Mouse (Mus musculus): ENCODE results near the gene Megf6. TPM values are rescaled to one million over a fixed set of nuclear protein-coding genes. Genes with fewer than 3 reads are reported as not detected.

Megf6 gene
- polyA plus RNA-seq, 1 experiment from 2014 or later = 10.8 TPM

GRCm38 (mm10) chr4:154207261-154207660 is 36.7 kb downstream of the Megf6 start:
- peak; percentile 99 for TF ChIP-seq CTCF (IDR thresholded peaks at IDR 0.05; ENCODE audit: low read depth)
- no peak for TF ChIP-seq EP300 (optimal IDR thresholded peaks at IDR 0.05)
- DNase-seq (ENCODE audit: low spot score) = peak; percentile 67
- 15% methylated on average over 5 of the region's 5 CpGs for WGBS
- Histone ChIP-seq H3K4me3 (ENCODE audit: low read depth, low read length) (no peak overlapping the region), H3K27ac (replicated peaks) (no peak overlapping the region), H3K27me3 (ENCODE audit: control insufficient read depth, insufficient read depth, low read length) (no peaks in the 10 kb centered on the region), H3K4me2 (replicated peaks; ENCODE audit: low read depth) (no peak overlapping the region), H3K9me3 (ENCODE audit: control insufficient read depth, low read length) (no peaks in the 10 kb centered on the region), H3K4me1 (replicated peaks; ENCODE audit: control insufficient read depth, insufficient read depth) (no peaks in the 10 kb centered on the region), H3K36me3 (ENCODE audit: control insufficient read depth, insufficient read depth, low read length) (no peaks in the 10 kb centered on the region), H3K9ac (ENCODE audit: low read length) (no peak overlapping the region)
- ATAC-seq (ENCODE audit: low FRiP score, low TSS enrichment) = peak; percentile 48; the same call in 1 of the 2 replicates

GRCm38 (mm10) chr4:154209054-154209453 is 38.5 kb downstream of the Megf6 start:
- 66% methylated on average over 6 of the region's 6 CpGs for WGBS
- Histone ChIP-seq H3K27ac (replicated peaks) (peak overlapping the region; percentile 53; the same call in 1 of the 2 replicates), H3K4me2 (replicated peaks; ENCODE audit: low read depth) (no peak overlapping the region)

DNA sequence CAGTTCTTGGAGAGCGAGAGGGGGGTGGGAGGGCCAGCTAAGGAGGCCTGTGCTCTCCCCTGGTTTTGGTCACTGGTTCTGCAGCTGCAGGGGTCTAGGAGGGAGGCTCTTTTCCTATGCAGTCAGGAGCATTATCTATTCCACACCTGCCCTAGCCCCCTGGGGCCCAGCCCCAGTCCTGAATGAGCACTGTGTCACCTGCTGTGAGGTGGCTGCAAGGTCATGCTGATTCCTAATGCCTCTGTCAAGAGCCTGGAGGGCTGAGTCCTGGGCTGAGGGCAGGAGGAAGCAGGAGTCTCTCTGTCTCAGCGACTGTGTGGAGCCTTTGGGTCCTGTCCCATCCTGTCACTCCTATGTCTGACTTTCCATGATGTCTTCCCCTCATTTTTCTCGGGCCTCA is 39.3 kb downstream of the Megf6 start:
- Histone ChIP-seq H3K36me3 (ENCODE audit: control insufficient read depth, insufficient read depth, low read length) (no peaks in the 10 kb centered on the region), H3K27me3 (ENCODE audit: control insufficient read depth, insufficient read depth, low read length) (no peaks in the 10 kb centered on the region), H3K9me3 (ENCODE audit: control insufficient read depth, low read length) (no peaks in the 10 kb centered on the region), H3K4me2 (replicated peaks; ENCODE audit: low read depth) (no peak overlapping the region), H3K27ac (replicated peaks) (peak overlapping the region; percentile 18; the same call in 1 of the 2 replicates), H3K4me3 (ENCODE audit: low read depth, low read length) (no peak overlapping the region), H3K4me1 (replicated peaks; ENCODE audit: control insufficient read depth, insufficient read depth) (peaks cover 4% of the 10 kb centered on the region; the same call in 1 of the 2 replicates), H3K9ac (ENCODE audit: low read length) (no peak overlapping the region)
- TF ChIP-seq CTCF (IDR thresholded peaks at IDR 0.05; ENCODE audit: low read depth) (no peak), EP300 (optimal IDR thresholded peaks at IDR 0.05) (no peak)
- ATAC-seq (ENCODE audit: low FRiP score, low TSS enrichment) (no peak), DNase-seq (ENCODE audit: low spot score) (no peak)
- WGBS = 25% methylated on average over 3 of the region's 3 CpGs

More at GRCm38 (mm10) chr4:154209054-154209453, 38.5 kb downstream of the Megf6 start:
- no peak for DNase-seq (ENCODE audit: low spot score)
- ATAC-seq (ENCODE audit: low FRiP score, low TSS enrichment) = peak; percentile 24; the same call in 1 of the 2 replicates
- Histone ChIP-seq H3K36me3 (ENCODE audit: control insufficient read depth, insufficient read depth, low read length) (no peaks in the 10 kb centered on the region), H3K9me3 (ENCODE audit: control insufficient read depth, low read length) (no peaks in the 10 kb centered on the region), H3K4me1 (replicated peaks; ENCODE audit: control insufficient read depth, insufficient read depth) (no peaks in the 10 kb centered on the region), H3K9ac (ENCODE audit: low read length) (no peak overlapping the region), H3K4me3 (ENCODE audit: low read depth, low read length) (no peak overlapping the region), H3K27me3 (ENCODE audit: control insufficient read depth, insufficient read depth, low read length) (no peaks in the 10 kb centered on the region)
- TF ChIP-seq CTCF (IDR thresholded peaks at IDR 0.05; ENCODE audit: low read depth) (no peak), EP300 (optimal IDR thresholded peaks at IDR 0.05) (no peak)

GRCm38 (mm10) chr4:154211459-154211858 is 40.9 kb downstream of the Megf6 start:
- WGBS = 77% methylated on average over 13 of the region's 13 CpGs
- Histone ChIP-seq H3K4me1 (replicated peaks; ENCODE audit: control insufficient read depth, insufficient read depth) (peaks cover 4% of the 10 kb centered on the region; the same call in 1 of the 2 replicates), H3K27ac (replicated peaks) (no peak overlapping the region), H3K9me3 (ENCODE audit: control insufficient read depth, low read length) (no peaks in the 10 kb centered on the region), H3K36me3 (ENCODE audit: control insufficient read depth, insufficient read depth, low read length) (no peaks in the 10 kb centered on the region), H3K4me3 (ENCODE audit: low read depth, low read length) (no peak overlapping the region), H3K27me3 (ENCODE audit: control insufficient read depth, insufficient read depth, low read length) (no peaks in the 10 kb centered on the region), H3K4me2 (replicated peaks; ENCODE audit: low read depth) (no peak overlapping the region), H3K9ac (ENCODE audit: low read length) (no peak overlapping the region)
- ATAC-seq (ENCODE audit: low FRiP score, low TSS enrichment) = no peak
- TF ChIP-seq EP300 (optimal IDR thresholded peaks at IDR 0.05) (no peak), CTCF (IDR thresholded peaks at IDR 0.05; ENCODE audit: low read depth) (no peak)
- DNase-seq (ENCODE audit: low spot score) = no peak

- Histone ChIP-seq H3K36me3 (ENCODE audit: control insufficient read depth, insufficient read depth, low read length) (no peaks in the 10 kb centered on the region), H3K27me3 (ENCODE audit: control insufficient read depth, insufficient read depth, low read length) (no peaks in the 10 kb centered on the region), H3K27ac (replicated peaks) (peak overlapping the region; percentile 65), H3K4me1 (replicated peaks; ENCODE audit: control insufficient read depth, insufficient read depth) (peaks cover 4% of the 10 kb centered on the region; the same call in 1 of the 2 replicates), H3K4me3 (ENCODE audit: low read depth, low read length) (no peak overlapping the region), H3K9me3 (ENCODE audit: control insufficient read depth, low read length) (no peaks in the 10 kb centered on the region), H3K4me2 (replicated peaks; ENCODE audit: low read depth) (no peak overlapping the region), H3K9ac (ENCODE audit: low read length) (no peak overlapping the region)
- TF ChIP-seq EP300 (optimal IDR thresholded peaks at IDR 0.05) (no peak), CTCF (IDR thresholded peaks at IDR 0.05; ENCODE audit: low read depth) (no peak)
- DNase-seq (ENCODE audit: low spot score) (peak; percentile 46), ATAC-seq (ENCODE audit: low FRiP score, low TSS enrichment) (peak; percentile 40; the same call in 1 of the 2 replicates)
- 30% methylated on average over 7 of the region's 7 CpGs for WGBS
Observed at GRCm38 (mm10) chr4:154213586-154213985, 43.1 kb downstream of the Megf6 start.

GRCm38 (mm10) chr4:154214075-154214474 is 43.5 kb downstream of the Megf6 start:
- H3K36me3 ChIP-seq (ENCODE audit: control insufficient read depth, insufficient read depth, low read length) = no peaks in the 10 kb centered on the region
- no peak overlapping the region for H3K4me2 ChIP-seq (replicated peaks; ENCODE audit: low read depth)
- DNase-seq (ENCODE audit: low spot score) (no peak), ATAC-seq (ENCODE audit: low FRiP score, low TSS enrichment) (peak; percentile 60)
- no peak for TF ChIP-seq CTCF (IDR thresholded peaks at IDR 0.05; ENCODE audit: low read depth)
- H3K4me3 ChIP-seq (ENCODE audit: low read depth, low read length) = no peak overlapping the region
- no peaks in the 10 kb centered on the region for H3K9me3 ChIP-seq (ENCODE audit: control insufficient read depth, low read length)
- H3K27me3 ChIP-seq (ENCODE audit: control insufficient read depth, insufficient read depth, low read length) = no peaks in the 10 kb centered on the region
- H3K4me1 ChIP-seq (replicated peaks; ENCODE audit: control insufficient read depth, insufficient read depth) = peaks cover 4% of the 10 kb centered on the region; the same call in 1 of the 2 replicates
- H3K27ac ChIP-seq (replicated peaks) = peak overlapping the region; percentile 65
- 9% methylated on average over 5 of the region's 5 CpGs for WGBS
- no peak overlapping the region for H3K9ac ChIP-seq (ENCODE audit: low read length)
